Mouse (Mus musculus) MEL (cell line): ENCODE measurements at regions not wholly inside any gene's neighbourhood (a gene's known extent, or its start where the extent isn't known, plus 50 kb on each side); places are given as distances from the start of the nearest gene placed in this dataset.

Experiments used
- DNase-seq: peaks from one replicate; pipeline ENCODE4 v3.0.0; 2011; ENCODE audit warnings: low read depth, low spot score
- H3K27ac ChIP-seq: 2 replicates; pipeline ENCODE4 v1.5.1; 2012; ENCODE audit warnings: low read depth, mild to moderate bottlenecking, control low read depth, low read length, moderate library complexity; ENCODE audit not compliant: control insufficient read depth
- H3K27me3 ChIP-seq, 2 experiments: fragments of 150-350 bp in 1 of 2; sonication (generic) in 1 of 2; 2 replicates each; pipeline ENCODE4 v1.6.1; 2012; ENCODE audit warnings: low read length in 2 of 2, mild to moderate bottlenecking in 2 of 2, improper control_type of control experiment in 1 of 2, moderate library complexity in 1 of 2; ENCODE audit not compliant: insufficient read depth in 2 of 2, control insufficient read depth in 1 of 2
- H3K36me3 ChIP-seq, 2 experiments: 2 replicates each; pipeline ENCODE4 v1.6.1; 2012 to 2014; ENCODE audit warnings: low read length in 2 of 2, improper control_type of control experiment in 1 of 2, inconsistent platforms in 1 of 2, mild to moderate bottlenecking in 1 of 2; ENCODE audit not compliant: insufficient read depth in 2 of 2, control insufficient read depth in 1 of 2
- H3K4me1 ChIP-seq, 2 experiments: fragments of 150-350 bp in 1 of 2; sonication (generic) in 1 of 2; 2 replicates each; pipeline ENCODE4 v1.6.1; 2012; ENCODE audit warnings: low read length in 2 of 2, improper control_type of control experiment in 1 of 2, mild to moderate bottlenecking in 1 of 2; ENCODE audit not compliant: insufficient read depth in 2 of 2, control insufficient read depth in 1 of 2
- H3K4me3 ChIP-seq, 2 experiments: fragments of 150-350 bp in 1 of 2; sonication (generic) in 1 of 2; 2 replicates each; pipeline ENCODE4 v1.5.1; 2012; ENCODE audit warnings: low read depth in 2 of 2, low read length in 2 of 2, mild to moderate bottlenecking in 2 of 2, moderate library complexity in 2 of 2, control low read depth in 1 of 2, improper control_type of control experiment in 1 of 2; ENCODE audit not compliant: control insufficient read depth in 1 of 2, insufficient read depth in 1 of 2
- H3K79me2 ChIP-seq: 2 replicates; pipeline ENCODE4 v1.6.1; 2012; ENCODE audit warnings: mild to moderate bottlenecking, low read length, moderate library complexity; ENCODE audit not compliant: control insufficient read depth, poor library complexity, insufficient read depth
- H3K9ac ChIP-seq: 2 replicates; pipeline ENCODE4 v1.6.1; 2012; ENCODE audit warnings: low read depth, mild to moderate bottlenecking, control low read depth, low read length, moderate library complexity; ENCODE audit not compliant: control insufficient read depth, poor library complexity, severe bottlenecking
- H3K9me3 ChIP-seq: fragments of 150-350 bp; sonication (generic); replicated peaks from 2 replicates; pipeline ENCODE4 v1.6.1; 2012; ENCODE audit warnings: mild to moderate bottlenecking, low read length, improper control_type of control experiment, moderate library complexity; ENCODE audit not compliant: insufficient read depth
- CHD1 ChIP-seq: IDR thresholded peaks from 2 replicates; pipeline ENCODE4 v1.6.1; 2012; ENCODE audit warnings: low read depth, mild to moderate bottlenecking, inconsistent platforms, low read length, improper control_type of control experiment
- CHD2 ChIP-seq: IDR thresholded peaks from 2 replicates; pipeline ENCODE4 v1.6.1; 2011; ENCODE audit warnings: low read length, improper control_type of control experiment
- CTCF ChIP-seq, 3 experiments: IDR thresholded peaks in 2 of 3; conservative IDR thresholded peaks in 1 of 3; 2 replicates each; pipeline ENCODE4 v1.5.1; 2011 to 2012; ENCODE audit warnings: low read length in 3 of 3, low read depth in 2 of 3, mild to moderate bottlenecking in 2 of 3, improper control_type of control experiment in 1 of 3, inconsistent platforms in 1 of 3, mixed read lengths in 1 of 3, moderate library complexity in 1 of 3; ENCODE audit not compliant: control insufficient read depth in 1 of 3, insufficient read depth in 1 of 3, poor library complexity in 1 of 3, severe bottlenecking in 1 of 3
- ELF1 ChIP-seq: IDR thresholded peaks from 2 replicates; pipeline ENCODE4 v1.6.1; 2014; ENCODE audit warnings: low read depth, mild to moderate bottlenecking, inconsistent platforms, low read length, improper control_type of control experiment, moderate library complexity
- EP300 ChIP-seq, 2 experiments: IDR thresholded peaks; 2 replicates each; pipeline ENCODE4 v1.6.1; 2011; ENCODE audit warnings: improper control_type of control experiment in 2 of 2, low read length in 2 of 2, low read depth in 1 of 2, mild to moderate bottlenecking in 1 of 2
- ETS1 ChIP-seq: IDR thresholded peaks from 2 replicates; pipeline ENCODE4 v1.6.1; 2012; ENCODE audit warnings: low read depth, mild to moderate bottlenecking, inconsistent platforms, low read length, improper control_type of control experiment, moderate library complexity
- GATA1 ChIP-seq: IDR thresholded peaks from 2 replicates; pipeline ENCODE4 v1.6.1; 2011; ENCODE audit warnings: low read depth, low read length, improper control_type of control experiment
- JUND ChIP-seq: IDR thresholded peaks from 2 replicates; pipeline ENCODE4 v1.6.1; 2011; ENCODE audit warnings: low read depth, mild to moderate bottlenecking, improper control_type of control experiment, low read length
- MAFK ChIP-seq: IDR thresholded peaks from 2 replicates; pipeline ENCODE4 v1.6.1; 2011; ENCODE audit warnings: low read depth, mild to moderate bottlenecking, low read length, improper control_type of control experiment, borderline replicate concordance
- MAZ ChIP-seq: IDR thresholded peaks from 2 replicates; pipeline ENCODE4 v1.6.1; 2012; ENCODE audit warnings: low read depth, mild to moderate bottlenecking, inconsistent platforms, low read length, improper control_type of control experiment
- MXI1 ChIP-seq: IDR thresholded peaks from 2 replicates; pipeline ENCODE4 v1.6.1; 2011; ENCODE audit warnings: mild to moderate bottlenecking, low read depth, low read length, improper control_type of control experiment
- MYB ChIP-seq: IDR thresholded peaks from 2 replicates; pipeline ENCODE4 v1.6.1; 2011; ENCODE audit warnings: mild to moderate bottlenecking, low read depth, low read length, improper control_type of control experiment
- MYC ChIP-seq: IDR thresholded peaks from 2 replicates; pipeline ENCODE4 v1.6.1; 2011; ENCODE audit warnings: low read depth, mild to moderate bottlenecking, low read length, improper control_type of control experiment, moderate library complexity
- NELFE ChIP-seq: IDR thresholded peaks from 2 replicates; pipeline ENCODE4 v1.6.1; 2011; ENCODE audit warnings: low read depth, low read length, improper control_type of control experiment
- POLR2AphosphoS2 ChIP-seq: IDR thresholded peaks from 2 replicates; pipeline ENCODE4 v1.6.1; 2011; ENCODE audit warnings: low read length, improper control_type of control experiment
- RCOR1 ChIP-seq: IDR thresholded peaks from 2 replicates; pipeline ENCODE4 v1.6.1; 2012; ENCODE audit warnings: low read depth, mild to moderate bottlenecking, inconsistent platforms, low read length, improper control_type of control experiment
- SIN3A ChIP-seq: IDR thresholded peaks from 2 replicates; pipeline ENCODE4 v1.6.1; 2012; ENCODE audit warnings: low read length, improper control_type of control experiment, inconsistent platforms
- SMC3 ChIP-seq: IDR thresholded peaks from 2 replicates; pipeline ENCODE4 v1.6.1; 2011; ENCODE audit warnings: low read depth, low read length, improper control_type of control experiment
- TAL1 ChIP-seq: IDR thresholded peaks from 2 replicates; pipeline ENCODE4 v1.6.1; 2012; ENCODE audit warnings: mild to moderate bottlenecking, inconsistent platforms, low read length, moderate library complexity, mixed read lengths
- USF1 ChIP-seq: IDR thresholded peaks from 2 replicates; pipeline ENCODE4 v1.6.1; 2014; ENCODE audit warnings: low read depth, mild to moderate bottlenecking, inconsistent platforms, low read length, improper control_type of control experiment, moderate library complexity
- ZC3H11A ChIP-seq: IDR thresholded peaks from 2 replicates; pipeline ENCODE4 v1.6.1; 2012; ENCODE audit warnings: low read depth, mild to moderate bottlenecking, inconsistent platforms, low read length, improper control_type of control experiment
- ZMIZ1 ChIP-seq: IDR thresholded peaks from 2 replicates; pipeline ENCODE4 v1.6.1; 2012; ENCODE audit warnings: low read depth, mild to moderate bottlenecking, inconsistent platforms, low read length, improper control_type of control experiment, moderate library complexity

GRCm38 (mm10) chr11:64326646-64327045 lies 108.5 kb upstream of the Hs3st3a1 start:
- DNase-seq, result no peak
- no peaks in the 10 kb centered on the region for H3K4me1 ChIP-seq
- no peaks in the 10 kb centered on the region for H3K27me3 ChIP-seq
- H3K27ac ChIP-seq, result no peak overlapping the region
- no peak overlapping the region for H3K4me3 ChIP-seq
- no peaks in the 10 kb centered on the region for H3K79me2 ChIP-seq
- H3K9me3 ChIP-seq, result no peaks in the 10 kb centered on the region
- TF ChIP-seq ZMIZ1, result no peak
- no peak for TF ChIP-seq JUND
- no peak for TF ChIP-seq ZC3H11A
- TF ChIP-seq GATA1, result no peak
- TF ChIP-seq ETS1, result no peak
- no peak for TF ChIP-seq MAFK
- TF ChIP-seq USF1, result no peak
- TF ChIP-seq SIN3A, result no peak
- TF ChIP-seq TAL1, result no peak
- no peak for TF ChIP-seq MYC
- no peaks in the 10 kb centered on the region; a peak in 1 of 4 replicates for H3K36me3 ChIP-seq
- H3K9ac ChIP-seq, result no peak overlapping the region

- Histone ChIP-seq H3K9me3 (no peaks in the 10 kb centered on the region), H3K4me3 (no peak overlapping the region), H3K9ac (no peak overlapping the region), H3K36me3 (no peaks in the 10 kb centered on the region), H3K4me1 (no peaks in the 10 kb centered on the region), H3K27ac (no peak overlapping the region), H3K27me3 (no peaks in the 10 kb centered on the region), H3K79me2 (no peaks in the 10 kb centered on the region)
- no peak for DNase-seq
- no peak for TF ChIP-seq ETS1
- no peak for TF ChIP-seq RCOR1
- TF ChIP-seq SIN3A, result no peak
- no peak for TF ChIP-seq CHD1
- TF ChIP-seq ELF1, result no peak
- TF ChIP-seq POLR2AphosphoS2, result no peak
- no peak for TF ChIP-seq ZC3H11A
- TF ChIP-seq CTCF (IDR thresholded peaks at IDR 0.05 in 2 of 3, conservative IDR thresholded peaks at IDR 0.05 in 1 of 3; ENCODE audit: control insufficient read depth in 1 of 3, insufficient read depth in 1 of 3, low read depth in 2 of 3, low read length in 3 of 3, poor library complexity in 1 of 3, severe bottlenecking in 1 of 3), result no peak
- no peak for TF ChIP-seq MXI1
- TF ChIP-seq MAZ, result no peak
- no peak for TF ChIP-seq NELFE
- no peak for TF ChIP-seq USF1
- no peak for TF ChIP-seq SMC3
- TF ChIP-seq EP300 (IDR thresholded peaks at IDR 0.05; ENCODE audit: low read depth in 1 of 2, low read length in 2 of 2), result no peak
- TF ChIP-seq MYB, result no peak
- TF ChIP-seq CHD2, result no peak
These were observed 113.2 kb upstream of the Hs3st3a1 start for GRCm38 (mm10) chr11:64321900-64322425.
